Mouse (Mus musculus) megakaryocyte, embryonic 14.5 days (primary cell): ENCODE results near the gene Arhgap1.
"Not testable (repeated sequence)": the region's sequence is repeated elsewhere in the genome, so short reads cannot be mapped to it uniquely, and the experiment has no call there.

Experiments
- FLI1 ChIP-seq: IDR thresholded peaks from 2 replicates; pipeline ENCODE4 v1.6.1; 2012; ENCODE audit warnings: low read length, inconsistent platforms, mixed read lengths
- GATA1 ChIP-seq: IDR thresholded peaks from 3 replicates; pipeline ENCODE4 v1.6.1; 2012; ENCODE audit warnings: mixed read lengths, low read length, inconsistent platforms, borderline replicate concordance

- not testable (repeated sequence) for TF ChIP-seq FLI1, GATA1
These were observed 26.3 kb upstream of the Arhgap1 start for GRCm38 (mm10) chr2:91623366-91623765.
